Mouse (Mus musculus) kidney, adult 2 months (tissue): ENCODE measurements at regions not wholly inside any gene's neighbourhood (a gene's known extent, or its start where the extent isn't known, plus 50 kb on each side); places are given as distances from the start of the nearest gene placed in this dataset.

Experiments used
- CTCF ChIP-seq: fragments of 200-500 bp; conservative IDR thresholded peaks from 2 replicates; pipeline ENCODE4 v1.5.1; 2011; ENCODE audit warnings: low read depth, mild to moderate bottlenecking, control low read depth, low read length, moderate library complexity, mixed read lengths; ENCODE audit not compliant: insufficient read depth, insufficient read length
- POLR2A ChIP-seq: fragments of 200-500 bp; IDR thresholded peaks from one replicate; pipeline ENCODE4 v1.6.1; 2011; ENCODE audit warnings: low read depth, low read length, control low read depth

- no peak for TF ChIP-seq POLR2A
- no peak for TF ChIP-seq CTCF
Observed at GRCm38 (mm10) chr1:137899916-137900601, 275.4 kb downstream of the Ptprc start.
